Mouse (Mus musculus) heart, adult 10 weeks (tissue): ENCODE measurements around the gene C130050O18Rik. TPM values are rescaled to one million over a fixed set of nuclear protein-coding genes. Genes with fewer than 3 reads are reported as not detected.

Experiments used
- polyA plus RNA-seq: library from polyadenylated mRNA; stranded (reverse); fragments of 350-450 nt; fragmentation: Illumina TruSeq; extraction: RNeasy Lipid Tissue Mini Kit (QIAGEN cat#74804); gene quantifications from one replicate; pipeline ENCODE4 v1.2.3, GENCODE M21; 2014; ENCODE audit warnings: low read depth, low replicate concordance

C130050O18Rik gene
- polyA plus RNA-seq = 0.81 TPM

DNA sequence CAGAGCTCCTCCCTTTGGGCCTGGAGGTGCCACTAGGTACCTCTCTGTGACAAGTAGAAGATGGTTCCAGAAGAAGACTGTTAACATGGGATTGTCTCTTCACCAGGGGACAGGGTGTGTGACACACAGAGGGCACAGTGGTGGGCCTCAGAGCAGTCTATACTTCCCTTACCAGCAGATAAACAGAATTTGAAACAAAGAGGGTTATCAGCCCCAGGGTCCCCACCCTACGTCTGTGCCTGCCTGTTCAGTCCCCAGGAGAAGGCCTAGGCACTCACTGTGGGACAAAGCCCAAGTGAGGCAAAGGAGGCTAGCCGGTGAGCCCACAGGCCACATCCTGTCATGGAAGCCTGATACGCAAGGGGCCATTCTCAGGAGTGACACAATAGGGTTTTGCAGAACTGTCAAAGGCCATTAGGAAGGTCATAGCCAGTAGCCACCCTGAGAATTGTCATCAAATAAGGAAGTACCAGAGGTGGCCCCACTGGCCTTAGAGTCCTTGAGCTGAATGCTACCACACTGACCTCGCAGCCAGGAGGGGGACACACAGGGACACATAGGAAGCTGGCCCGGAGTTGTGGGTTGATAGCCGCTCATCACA is at the start of gene C130050O18Rik:
Gene C130050O18Rik (plus strand): TSS at position 480 of the 601 bp plus-strand sequence.

DNA sequence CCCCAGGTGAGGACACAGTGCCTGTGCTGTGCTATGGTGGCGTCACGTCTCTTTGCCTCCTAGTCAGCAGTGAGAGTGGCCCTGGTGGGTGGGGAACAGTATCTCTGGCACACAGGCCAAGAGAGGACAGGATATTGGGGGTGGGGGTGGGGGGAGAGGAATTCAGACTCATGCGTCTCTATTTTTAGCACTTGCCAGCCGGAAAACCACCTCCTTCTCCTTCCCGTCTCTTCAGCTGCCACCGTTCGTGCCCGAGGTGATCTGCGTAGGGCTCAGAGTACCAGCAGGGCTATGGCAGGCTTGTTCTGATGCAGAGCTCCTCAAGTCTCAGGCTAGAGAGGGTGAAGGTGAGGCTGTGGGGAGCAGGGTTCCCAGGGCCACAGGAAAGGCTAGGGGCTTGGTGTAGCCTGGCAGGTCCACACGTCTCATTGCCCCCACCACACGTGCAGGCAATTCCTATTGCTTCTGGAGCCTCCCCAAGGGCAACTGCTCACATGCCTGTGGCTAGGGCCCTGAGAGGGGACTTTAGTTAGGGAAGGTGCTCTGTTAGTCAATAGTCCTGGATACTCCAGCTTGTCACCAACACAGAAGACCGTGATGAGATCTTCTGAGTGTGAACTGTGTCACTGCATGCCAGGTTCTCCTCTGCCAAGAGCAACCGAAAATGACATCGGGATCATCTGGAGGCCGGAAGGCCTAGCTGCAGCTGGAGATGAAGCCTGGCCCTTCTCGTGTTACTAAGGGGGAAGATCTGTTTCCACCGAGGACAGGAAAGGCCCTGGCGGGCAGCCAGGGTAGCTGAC is 27.4 kb upstream of the C130050O18Rik start, which contains the start of gene Gpr146:
Gene Gpr146 (plus strand): TSS at position 230 of the 803 bp plus-strand sequence.

DNA sequence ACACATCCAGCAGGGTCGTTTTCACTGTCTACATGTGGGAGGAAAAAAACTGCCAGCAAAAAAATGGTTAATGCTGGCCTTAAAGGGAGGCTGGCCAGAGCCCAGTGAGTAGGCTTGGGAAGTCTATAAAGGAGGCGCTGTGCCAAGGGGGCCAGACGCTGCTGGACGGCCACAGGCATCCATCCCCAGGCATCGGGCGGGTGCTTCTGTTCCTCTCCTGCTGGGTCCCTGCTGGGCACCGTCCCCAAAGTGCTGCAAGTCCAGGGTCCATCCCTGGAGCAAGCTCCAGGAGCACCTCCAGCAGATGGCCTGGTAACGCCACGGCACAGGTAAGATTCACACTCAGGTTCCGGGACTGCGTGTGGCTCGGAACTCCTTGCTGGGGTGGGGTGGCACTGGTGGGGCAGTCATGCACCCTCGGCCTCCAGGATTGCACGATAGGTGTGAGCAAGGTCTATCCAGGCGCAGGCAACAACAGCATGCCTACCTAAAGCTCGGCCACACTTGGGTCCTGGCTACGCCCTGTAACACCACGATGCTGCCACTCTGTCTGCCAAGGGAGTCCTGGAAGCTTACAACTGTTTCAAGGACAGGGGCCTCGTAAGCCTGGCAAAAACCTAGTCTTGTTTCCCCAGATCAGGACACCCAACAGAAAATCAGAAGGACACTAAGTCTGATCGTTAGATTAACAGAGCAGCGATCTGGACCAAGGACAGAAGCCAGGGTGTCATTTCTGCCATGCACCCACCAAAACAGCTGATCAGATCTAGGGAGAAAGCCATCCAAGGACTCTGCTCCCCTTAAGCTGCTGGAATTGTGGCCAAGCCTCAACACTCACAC is 18.2 kb downstream of the C130050O18Rik start, which contains the start of gene Gper1:
Gene Gper1 (plus strand): TSS at position 126 of the 840 bp plus-strand sequence.

DNA sequence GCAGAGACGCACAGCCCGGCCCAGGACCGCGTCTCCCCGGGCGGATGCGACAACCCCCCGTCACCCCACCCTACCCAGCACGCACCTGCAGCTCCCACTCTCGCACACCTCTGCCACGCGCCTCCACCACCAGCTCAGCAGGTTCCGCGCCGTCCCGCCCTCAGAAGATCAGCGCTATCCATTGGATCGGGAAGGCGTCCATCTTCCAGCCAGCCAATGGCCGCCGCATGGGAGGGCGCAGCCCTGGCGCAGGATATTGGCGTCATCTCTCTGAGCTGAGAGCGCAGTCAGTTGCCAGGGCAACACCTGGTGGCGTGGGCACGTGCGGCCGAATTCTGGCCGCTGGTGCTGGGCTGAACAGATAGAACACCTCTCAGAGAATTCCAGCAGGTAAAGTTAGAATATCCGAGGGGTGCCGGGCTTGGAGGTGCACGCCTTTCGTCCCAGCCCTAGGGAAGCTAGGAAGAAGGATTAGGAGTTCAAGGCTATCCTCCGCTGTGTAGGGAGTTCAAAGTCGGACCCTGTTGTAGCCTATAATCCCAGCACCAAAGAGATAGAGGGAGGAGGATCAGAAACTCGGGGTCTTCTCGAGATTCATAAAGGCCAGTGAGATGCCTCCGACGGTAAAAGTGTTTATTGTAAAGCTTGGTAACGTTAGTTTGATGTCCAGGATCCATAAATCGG is 55.4 kb downstream of the C130050O18Rik start, which contains the start of gene 3110082I17Rik:
Gene 3110082I17Rik (minus strand): TSS at position 144 of the 684 bp plus-strand sequence.

Other genes starting within 250 kb of the C130050O18Rik start
- gene Sun1, start 204.6 kb upstream of the C130050O18Rik start, polyA plus RNA-seq = 44.4 TPM
- 49.9 TPM for gene Get4, start 153.0 kb upstream of the C130050O18Rik start, polyA plus RNA-seq
- 2.5 TPM for gene Adap1, start 79.7 kb upstream of the C130050O18Rik start, polyA plus RNA-seq
- 56.3 TPM for gene Cox19, start 53.9 kb upstream of the C130050O18Rik start, polyA plus RNA-seq
- gene Cyp2w1, start 52.7 kb upstream of the C130050O18Rik start, polyA plus RNA-seq = not detected
- 52.5 TPM for gene Gpr146, start 27.6 kb upstream of the C130050O18Rik start, polyA plus RNA-seq
- 1.1 TPM for gene Gper1, start 17.9 kb downstream of the C130050O18Rik start, polyA plus RNA-seq
- gene 3110082I17Rik, start 55.2 kb downstream of the C130050O18Rik start, polyA plus RNA-seq = 4.2 TPM
- gene Zfand2a, start 79.3 kb downstream of the C130050O18Rik start, polyA plus RNA-seq = 13.4 TPM
- not detected for gene Uncx, start 138.2 kb downstream of the C130050O18Rik start, polyA plus RNA-seq